Mouse (Mus musculus) hindbrain, embryonic 10.5 days (tissue): ENCODE results near the gene Srgap2. TPM values are rescaled to one million over a fixed set of nuclear protein-coding genes. Genes with fewer than 3 reads are reported as not detected.

ENCODE experiments used
- DNase-seq: peaks from one replicate; pipeline ENCODE4 v3.0.0-alpha.2; 2017; ENCODE audit warnings: low spot score
- H3K27ac ChIP-seq: fragments of 300-500 bp; sonication (generic); 2 replicates; pipeline ENCODE4 v1.5.1; 2016; ENCODE audit warnings: mild to moderate bottlenecking, moderate library complexity
- H3K27me3 ChIP-seq: fragments of 300-500 bp; sonication (generic); 2 replicates; pipeline ENCODE4 v1.6.1; 2016; ENCODE audit warnings: mild to moderate bottlenecking; ENCODE audit not compliant: poor library complexity, insufficient read depth, severe bottlenecking
- H3K36me3 ChIP-seq: fragments of 300-500 bp; sonication (generic); 2 replicates; pipeline ENCODE4 v1.6.1; 2016; ENCODE audit warnings: mild to moderate bottlenecking, moderate library complexity
- H3K4me1 ChIP-seq: fragments of 300-500 bp; sonication (generic); replicated peaks from 2 replicates; pipeline ENCODE4 v1.6.1; 2016; ENCODE audit warnings: mild to moderate bottlenecking
- H3K4me3 ChIP-seq: fragments of 300-500 bp; sonication (generic); 2 replicates; pipeline ENCODE4 v1.5.1; 2016; ENCODE audit warnings: mild to moderate bottlenecking, moderate library complexity
- H3K9me3 ChIP-seq: fragments of 300-500 bp; sonication (generic); 2 replicates; pipeline ENCODE4 v1.6.1; 2016; ENCODE audit warnings: mild to moderate bottlenecking, moderate library complexity
- WGBS: fragments of 180-500 bp; shearing (Covaris S2); methylation state at CpG from one replicate; pipeline ENCODE4 v1.1.7; 2016; 5-methylcytosine and 5-hydroxymethylcytosine counted together
- polyA plus RNA-seq: library from polyadenylated mRNA; unstranded; fragments of >200 nt; fragmentation: Nextera tagmentation; extraction: Ambion mirVana; gene quantifications from 2 replicates; pipeline ENCODE4 v1.2.1, GENCODE M21; 2016

The Srgap2 gene
- polyA plus RNA-seq, 1 experiment from 2014 or later: 17.2 TPM

- H3K36me3 ChIP-seq: peaks cover 10% of the 10 kb centered on the region
- H3K9me3 ChIP-seq: no peaks in the 10 kb centered on the region
- WGBS: 94% methylated on average over 3 of the region's 3 CpGs
- H3K4me3 ChIP-seq: no peak overlapping the region
- DNase-seq: no peak
- no peaks in the 10 kb centered on the region for H3K27me3 ChIP-seq
- H3K27ac ChIP-seq: no peak overlapping the region
- H3K4me1 ChIP-seq: no peaks in the 10 kb centered on the region
Observed at GRCm38 (mm10) chr1:131364432-131364831, 162.7 kb downstream of the Srgap2 start.

DNA sequence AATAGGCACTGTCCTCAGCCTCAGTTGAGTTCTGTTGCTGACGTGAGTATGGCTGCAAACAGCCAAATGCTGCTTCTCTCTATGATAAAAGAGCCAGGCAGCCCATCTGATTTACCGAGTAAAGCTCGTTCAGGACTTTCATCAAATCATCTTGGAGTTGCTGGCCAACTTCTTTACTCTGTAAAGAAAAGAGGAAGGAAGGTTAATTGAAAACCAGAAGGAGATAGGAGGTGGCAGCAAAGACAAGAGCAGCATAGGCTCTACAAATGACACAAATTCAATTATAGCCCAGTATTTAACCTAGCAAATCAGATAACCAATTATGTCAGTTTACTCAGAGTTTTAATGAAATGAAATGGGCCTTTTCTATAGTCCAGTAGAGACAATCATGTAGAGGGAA lies 163.3 kb downstream of the Srgap2 start:
- no peak overlapping the region for H3K4me3 ChIP-seq
- no peak for DNase-seq
- no peaks in the 10 kb centered on the region for H3K27me3 ChIP-seq
- H3K27ac ChIP-seq: no peak overlapping the region
- WGBS: 91% methylated on average over 3 of the region's 3 CpGs
- H3K36me3 ChIP-seq: peaks cover 10% of the 10 kb centered on the region
- H3K4me1 ChIP-seq: no peaks in the 10 kb centered on the region
- H3K9me3 ChIP-seq: no peaks in the 10 kb centered on the region

DNA sequence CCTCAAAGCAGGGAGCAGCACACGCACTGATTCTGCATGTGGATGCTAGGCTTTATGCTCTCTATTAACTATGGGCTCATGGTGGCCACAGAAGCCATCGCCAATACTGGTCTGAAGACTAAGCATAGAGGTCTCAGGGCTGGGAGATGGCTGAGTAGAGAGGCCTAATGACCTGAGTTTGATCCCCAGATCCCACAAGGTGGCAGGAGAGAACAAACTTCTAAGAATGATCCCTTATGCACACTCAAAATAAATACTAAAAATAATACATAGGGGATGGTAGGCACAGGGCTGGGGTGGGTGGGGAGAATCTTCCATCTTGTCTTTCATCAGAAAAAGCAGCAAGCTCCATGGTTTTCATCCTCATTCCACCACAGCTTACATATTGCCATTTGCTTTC lies 165.1 kb downstream of the Srgap2 start:
- DNase-seq: no peak

GRCm38 (mm10) chr1:131360800-131361199 lies 166.4 kb downstream of the Srgap2 start:
- Histone ChIP-seq H3K27ac (no peak overlapping the region), H3K4me3 (no peak overlapping the region), H3K36me3 (peaks cover 21% of the 10 kb centered on the region), H3K4me1 (no peaks in the 10 kb centered on the region), H3K27me3 (no peaks in the 10 kb centered on the region), H3K9me3 (no peaks in the 10 kb centered on the region)
- 91% methylated on average over 3 of the region's 3 CpGs for WGBS
- DNase-seq: no peak

More for the DNA sequence above, 165.1 kb downstream of the Srgap2 start:
- Histone ChIP-seq H3K27ac (no peak overlapping the region), H3K36me3 (peaks cover 10% of the 10 kb centered on the region), H3K4me1 (no peaks in the 10 kb centered on the region), H3K9me3 (no peaks in the 10 kb centered on the region), H3K27me3 (no peaks in the 10 kb centered on the region), H3K4me3 (no peak overlapping the region)
- 94% methylated on average over 2 of the region's 2 CpGs for WGBS

GRCm38 (mm10) chr1:131359609-131360008 lies 167.5 kb downstream of the Srgap2 start:
- no peaks in the 10 kb centered on the region for H3K4me1 ChIP-seq
- no peak overlapping the region for H3K4me3 ChIP-seq
- H3K36me3 ChIP-seq: peaks cover 33% of the 10 kb centered on the region
- H3K9me3 ChIP-seq: no peaks in the 10 kb centered on the region
- 92% methylated on average over 1 of the region's 1 CpGs for WGBS
- no peaks in the 10 kb centered on the region for H3K27me3 ChIP-seq
- H3K27ac ChIP-seq: no peak overlapping the region
- no peak for DNase-seq

DNA sequence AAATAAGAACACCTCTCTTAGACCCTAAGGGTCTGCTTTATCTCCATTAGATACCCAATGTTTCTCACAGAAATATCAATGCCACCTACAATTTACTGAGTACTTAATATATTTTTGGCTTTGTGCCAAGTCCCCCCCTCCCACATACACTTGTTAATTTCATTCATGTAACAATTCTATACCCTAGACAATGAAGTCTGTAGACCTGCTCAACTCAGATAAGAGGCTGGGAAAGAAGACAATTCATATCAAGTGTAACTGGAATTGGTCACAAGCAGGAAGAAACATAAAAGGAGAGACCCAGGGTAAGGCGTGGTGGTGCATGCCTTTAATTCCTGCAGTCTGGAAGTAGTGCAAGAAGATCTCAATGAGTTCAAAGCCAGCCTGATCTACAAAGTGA lies 169.9 kb downstream of the Srgap2 start:
- H3K27me3 ChIP-seq: no peaks in the 10 kb centered on the region
- no peak overlapping the region for H3K4me3 ChIP-seq
- H3K4me1 ChIP-seq: no peaks in the 10 kb centered on the region
- no peak for DNase-seq
- no peaks in the 10 kb centered on the region for H3K9me3 ChIP-seq
- 91% methylated on average over 1 of the region's 1 CpGs for WGBS
- peaks cover 34% of the 10 kb centered on the region for H3K36me3 ChIP-seq
- no peak overlapping the region for H3K27ac ChIP-seq

DNA sequence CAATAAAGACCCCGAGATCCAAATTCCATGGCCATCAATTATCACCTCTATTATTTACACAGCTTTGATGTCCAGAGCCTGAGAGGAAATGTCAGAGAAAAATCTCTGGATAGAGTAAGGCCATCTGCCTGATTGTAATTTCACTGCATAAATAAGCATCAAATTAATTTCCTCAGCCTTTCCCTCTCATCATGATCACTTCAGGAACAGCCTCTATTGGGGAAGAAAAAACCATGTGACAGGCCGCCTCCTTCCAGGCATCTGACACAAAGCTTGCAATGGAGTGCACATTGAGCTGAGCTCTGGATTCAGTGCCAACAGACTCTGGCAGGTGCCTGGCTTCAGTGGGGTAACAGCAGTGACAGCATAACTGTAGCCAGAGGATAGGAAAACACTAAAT lies 175.7 kb downstream of the Srgap2 start:
- Histone ChIP-seq H3K36me3 (peaks cover 76% of the 10 kb centered on the region), H3K4me3 (no peak overlapping the region), H3K27ac (no peak overlapping the region), H3K9me3 (no peaks in the 10 kb centered on the region), H3K4me1 (0 out of 2 replicates have a peak, but pooled peaks cover 8% of the 10 kb centered on the region), H3K27me3 (no peaks in the 10 kb centered on the region)
- WGBS: 76% methylated on average over 2 of the region's 2 CpGs
- no peak for DNase-seq

GRCm38 (mm10) chr1:131349993-131350510 lies 177.1 kb downstream of the Srgap2 start:
- Histone ChIP-seq H3K4me1 (0 out of 2 replicates have a peak, but pooled peaks cover 8% of the 10 kb centered on the region), H3K27ac (no peak overlapping the region), H3K36me3 (peaks cover 74% of the 10 kb centered on the region), H3K9me3 (no peaks in the 10 kb centered on the region), H3K27me3 (no peaks in the 10 kb centered on the region), H3K4me3 (no peak overlapping the region)
- DNase-seq: no peak
- 82% methylated on average over 1 of the region's 1 CpGs for WGBS

- 0 out of 2 replicates have a peak, but pooled peaks cover 8% of the 10 kb centered on the region for H3K4me1 ChIP-seq
- DNase-seq: no peak
- H3K27ac ChIP-seq: no peak overlapping the region
- H3K27me3 ChIP-seq: no peaks in the 10 kb centered on the region
- H3K36me3 ChIP-seq: peaks cover 74% of the 10 kb centered on the region
- 85% methylated on average over 2 of the region's 2 CpGs for WGBS
- H3K9me3 ChIP-seq: no peaks in the 10 kb centered on the region
- H3K4me3 ChIP-seq: no peak overlapping the region
Observed at GRCm38 (mm10) chr1:131347708-131348107, 179.4 kb downstream of the Srgap2 start.

GRCm38 (mm10) chr1:131346916-131347555 lies 180.1 kb downstream of the Srgap2 start:
- Histone ChIP-seq H3K27me3 (no peaks in the 10 kb centered on the region), H3K4me3 (no peak overlapping the region), H3K27ac (no peak overlapping the region), H3K9me3 (no peaks in the 10 kb centered on the region), H3K4me1 (0 out of 2 replicates have a peak, but pooled peaks cover 8% of the 10 kb centered on the region), H3K36me3 (peaks cover 74% of the 10 kb centered on the region)
- DNase-seq: no peak
- WGBS: 56% methylated on average over 1 of the region's 1 CpGs

GRCm38 (mm10) chr1:131345422-131346419 lies 181.4 kb downstream of the Srgap2 start:
- DNase-seq: no peak
- Histone ChIP-seq H3K36me3 (peaks cover 72% of the 10 kb centered on the region), H3K4me3 (no peak overlapping the region), H3K27me3 (no peaks in the 10 kb centered on the region), H3K27ac (no peak overlapping the region), H3K9me3 (no peaks in the 10 kb centered on the region), H3K4me1 (peaks cover 4% of the 10 kb centered on the region; the same call in 1 of the 2 replicates)
- 88% methylated on average over 5 of the region's 5 CpGs for WGBS

DNA sequence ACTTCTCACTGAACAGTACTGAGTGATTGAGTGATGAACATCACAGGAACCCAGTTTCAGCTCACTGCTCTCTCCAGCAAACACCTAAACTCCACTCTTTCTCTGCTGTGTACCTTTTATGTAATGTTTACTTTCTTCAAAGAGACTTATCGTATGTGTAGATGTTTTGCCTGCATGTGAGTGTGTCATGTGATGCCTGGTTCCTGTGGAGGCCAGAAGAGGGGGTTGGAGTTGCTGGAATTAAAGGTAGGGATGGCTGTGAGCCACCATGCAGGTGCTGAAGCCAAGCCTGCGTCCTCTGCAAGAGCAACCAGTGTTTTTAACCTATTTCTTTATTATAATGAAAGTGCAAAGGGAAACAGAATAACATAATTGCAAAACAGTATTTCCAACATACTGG lies 182.5 kb downstream of the Srgap2 start:
- no peak for DNase-seq
- H3K27me3 ChIP-seq: no peaks in the 10 kb centered on the region
- H3K4me1 ChIP-seq: peaks cover 4% of the 10 kb centered on the region; the same call in 1 of the 2 replicates
- no peaks in the 10 kb centered on the region for H3K9me3 ChIP-seq
- H3K27ac ChIP-seq: no peak overlapping the region
- peaks cover 63% of the 10 kb centered on the region for H3K36me3 ChIP-seq
- 81% methylated on average over 2 of the region's 2 CpGs for WGBS
- no peak overlapping the region for H3K4me3 ChIP-seq

- Histone ChIP-seq H3K9me3 (no peaks in the 10 kb centered on the region), H3K4me3 (no peak overlapping the region), H3K4me1 (peaks cover 4% of the 10 kb centered on the region; the same call in 1 of the 2 replicates), H3K36me3 (peaks cover 50% of the 10 kb centered on the region), H3K27me3 (no peaks in the 10 kb centered on the region), H3K27ac (no peak overlapping the region)
- 87% methylated on average over 5 of the region's 5 CpGs for WGBS
- no peak for DNase-seq
Observed at GRCm38 (mm10) chr1:131336017-131336416, 191.1 kb downstream of the Srgap2 start.
